Mouse (Mus musculus): ENCODE results near the gene Zmynd10. TPM values are rescaled to one million over a fixed set of nuclear protein-coding genes. Genes with fewer than 3 reads are reported as not detected.

Gene Zmynd10
- polyA plus RNA-seq, 1 experiment, result 7.4 TPM

DNA sequence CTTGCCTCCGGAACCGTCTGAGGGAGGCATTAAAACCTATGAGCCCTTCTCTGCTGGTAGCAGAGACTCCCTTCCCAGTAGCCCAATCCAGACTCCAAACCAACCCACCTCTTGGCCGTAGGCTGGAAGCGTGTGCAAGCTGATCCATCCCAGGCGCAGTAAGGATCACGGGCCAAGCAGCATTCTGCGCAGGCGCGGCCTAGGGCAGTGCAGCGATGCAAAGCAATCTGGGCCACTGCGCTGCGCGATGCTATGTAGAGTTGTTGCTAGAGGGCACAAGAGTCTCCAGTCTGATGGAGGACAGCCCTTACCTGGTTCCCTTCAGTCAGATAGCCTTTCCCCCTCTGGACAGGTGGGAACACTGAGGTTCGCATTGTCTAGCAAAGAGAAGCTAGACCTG, 52.7 kb downstream of the Zmynd10 start:
- no peak for TF ChIP-seq POLR2A (IDR thresholded peaks at IDR 0.05; ENCODE audit: borderline replicate concordance, extremely low read depth, insufficient read depth, insufficient read length, poor library complexity, severe bottlenecking)
- no peak for TF ChIP-seq CTCF (IDR thresholded peaks at IDR 0.05; ENCODE audit: borderline replicate concordance, extremely low read depth, insufficient read depth, insufficient read length)
- DNase-seq (ENCODE audit: low read depth), result no peak

DNA sequence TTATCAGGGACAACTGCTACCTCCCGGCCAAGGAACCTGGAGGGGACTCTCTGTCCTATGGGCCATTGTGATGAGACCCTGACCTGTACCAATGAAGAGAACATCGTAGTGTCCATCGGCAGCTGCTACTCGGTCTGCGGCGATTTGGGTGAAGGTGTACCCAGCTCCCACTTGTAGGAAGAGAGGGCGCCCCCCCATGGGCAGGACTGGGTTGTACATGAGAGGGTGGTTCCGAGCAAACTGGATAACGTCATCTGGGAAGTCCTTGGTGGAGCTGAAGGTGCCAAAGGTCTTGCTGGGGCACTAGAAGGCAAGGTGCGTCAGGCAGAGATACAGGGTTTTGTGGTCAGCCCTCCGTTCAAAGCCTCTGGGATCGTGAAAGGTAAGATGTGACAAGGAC, 53.6 kb downstream of the Zmynd10 start:
- TF ChIP-seq CTCF (IDR thresholded peaks at IDR 0.05; ENCODE audit: borderline replicate concordance, extremely low read depth, insufficient read depth, insufficient read length) (no peak), POLR2A (IDR thresholded peaks at IDR 0.05; ENCODE audit: borderline replicate concordance, extremely low read depth, insufficient read depth, insufficient read length, poor library complexity, severe bottlenecking) (no peak)
- DNase-seq (ENCODE audit: low read depth), result no peak

Other genes with a start within 250 kb of the Zmynd10 start
- 29.5 and 35.9 TPM in 2 replicates for gene Hemk1, start 208.9 kb upstream of the Zmynd10 start, polyA plus RNA-seq (2012; rRNA removed)
- 6.2 and 8.6 TPM in 2 replicates for gene 6430571L13Rik, start 206.7 kb upstream of the Zmynd10 start, polyA plus RNA-seq (2012; rRNA removed)
- 105 and 143 TPM in 2 replicates for gene Cacna2d2, start 147.7 kb upstream of the Zmynd10 start, polyA plus RNA-seq (2012; rRNA removed)
- gene Tmem115, start 13.4 kb upstream of the Zmynd10 start, polyA plus RNA-seq (2012; rRNA removed), result 37.3 and 42.1 TPM in 2 replicates
- 34.3 and 45.7 TPM in 2 replicates for gene Cyb561d2, start 5.1 kb upstream of the Zmynd10 start, polyA plus RNA-seq (2012; rRNA removed)
- gene Nprl2, start 5.1 kb upstream of the Zmynd10 start, polyA plus RNA-seq (2012; rRNA removed), result 74.5 and 109 TPM in 2 replicates
- 31.5 and 34.2 TPM in 2 replicates for gene Rassf1, start 4.3 kb downstream of the Zmynd10 start, polyA plus RNA-seq (2012; rRNA removed)
- gene Tusc2, start 16.0 kb downstream of the Zmynd10 start, polyA plus RNA-seq (2012; rRNA removed), result 97.6 and 109 TPM in 2 replicates
- gene Hyal2, start 20.6 kb downstream of the Zmynd10 start, polyA plus RNA-seq (2012; rRNA removed), result 50.6 and 55.4 TPM in 2 replicates
- gene Hyal1, start 29.6 kb downstream of the Zmynd10 start, polyA plus RNA-seq (2012; rRNA removed), result 3.3 and 5.6 TPM in 2 replicates
- gene Naa80, start 31.6 kb downstream of the Zmynd10 start, polyA plus RNA-seq (2012; rRNA removed), result 28.8 and 32.4 TPM in 2 replicates
- gene Hyal3, start 33.5 kb downstream of the Zmynd10 start, polyA plus RNA-seq (2012; rRNA removed), result 1.2 and 1.6 TPM in 2 replicates
- gene Ifrd2, start 40.3 kb downstream of the Zmynd10 start, polyA plus RNA-seq (2012; rRNA removed), result 21.4 and 29.6 TPM in 2 replicates
- gene Sema3b, start 61.9 kb downstream of the Zmynd10 start, polyA plus RNA-seq (2012; rRNA removed), result 3.9 and 6.7 TPM in 2 replicates
- gene Gnai2, start 88.1 kb downstream of the Zmynd10 start, polyA plus RNA-seq (2012; rRNA removed), result 488 and 561 TPM in 2 replicates
- 79.7 and 82.3 TPM in 2 replicates for gene Slc38a3, start 122.2 kb downstream of the Zmynd10 start, polyA plus RNA-seq (2012; rRNA removed)
- gene Gnat1, start 132.4 kb downstream of the Zmynd10 start, polyA plus RNA-seq (2012; rRNA removed), result 0.39 and 0.48 TPM in 2 replicates
- gene Sema3f, start 163.2 kb downstream of the Zmynd10 start, polyA plus RNA-seq (2012; rRNA removed), result 163 and 176 TPM in 2 replicates
- 183 and 228 TPM in 2 replicates for gene Rbm5, start 223.7 kb downstream of the Zmynd10 start, polyA plus RNA-seq (2012; rRNA removed)

Measured in brain, embryonic 14.5 days (tissue).